Mouse (Mus musculus) C2C12 (cell line): Measurements from ENCODE around the gene Rhoa. TPM values are rescaled to one million over a fixed set of nuclear protein-coding genes. Genes with fewer than 3 reads are reported as not detected.

ENCODE experiments used
- H3K27me3 ChIP-seq: one replicate; pipeline ENCODE4 v1.6.1; 2011; ENCODE audit not compliant: control insufficient read depth, insufficient read depth, insufficient read length
- H3K36me3 ChIP-seq: one replicate; pipeline ENCODE4 v1.6.1; 2011; ENCODE audit not compliant: control insufficient read depth, insufficient read depth
- H3K4me3 ChIP-seq: one replicate; pipeline ENCODE4 v1.5.1; 2011; ENCODE audit warnings: mild to moderate bottlenecking, control low read depth; ENCODE audit not compliant: poor library complexity, insufficient read depth, severe bottlenecking
- H3K79me2 ChIP-seq: one replicate; pipeline ENCODE4 v1.6.1; 2011; ENCODE audit not compliant: control insufficient read depth, insufficient read depth
- H3K79me3 ChIP-seq: one replicate; pipeline ENCODE4 v1.6.1; 2011; ENCODE audit warnings: low read depth, control low read depth
- H3ac ChIP-seq: one replicate; pipeline ENCODE3; 2011; ENCODE audit warnings: low read depth; ENCODE audit not compliant: control insufficient read depth, insufficient read length
- CEBPB ChIP-seq: IDR thresholded peaks from one replicate; pipeline ENCODE4 v1.6.1; 2011; ENCODE audit warnings: low read depth, mild to moderate bottlenecking, control low read depth, moderate library complexity
- CTCF ChIP-seq: IDR thresholded peaks from one replicate; pipeline ENCODE4 v1.5.1; 2011; ENCODE audit not compliant: control insufficient read depth, insufficient read depth, insufficient read length
- FOSL1 ChIP-seq: IDR thresholded peaks from one replicate; pipeline ENCODE4 v1.8.0; 2011; ENCODE audit warnings: mild to moderate bottlenecking, low read length; ENCODE audit not compliant: poor library complexity, insufficient read depth, severe bottlenecking
- MAX ChIP-seq: IDR thresholded peaks from one replicate; pipeline ENCODE4 v1.6.1; 2011; ENCODE audit warnings: mild to moderate bottlenecking, control low read depth
- MYOD1 ChIP-seq: IDR thresholded peaks from one replicate; pipeline ENCODE4 v1.6.1; 2011; ENCODE audit warnings: low read depth; ENCODE audit not compliant: control insufficient read depth, insufficient read length
- MYOG ChIP-seq: IDR thresholded peaks from one replicate; pipeline ENCODE4 v1.6.1; 2011; ENCODE audit not compliant: control insufficient read depth, insufficient read length; ENCODE audit errors: extremely low read depth
- USF1 ChIP-seq: IDR thresholded peaks from one replicate; pipeline ENCODE4 v1.6.1; 2011; ENCODE audit warnings: low read depth, mild to moderate bottlenecking, control low read depth, moderate library complexity
- polyA plus RNA-seq: library from polyadenylated mRNA; unstranded; fragments of >200 nt; fragmentation: generic; extraction: Trizol; gene quantifications from one replicate; pipeline ENCODE4 v1.2.1, GENCODE M21; 2012; ENCODE audit warnings: missing spikeins

Rhoa gene
- polyA plus RNA-seq, 1 experiment = 300 TPM

- Histone ChIP-seq H3K27me3 (no peaks in the 10 kb centered on the region), H3K79me2 (peaks cover 4% of the 10 kb centered on the region), H3K4me3 (peak overlapping the region; percentile 39), H3K79me3 (no peaks in the 10 kb centered on the region), H3ac (no peak overlapping the region), H3K36me3 (no peaks in the 10 kb centered on the region)
- no peak for TF ChIP-seq MYOD1
- TF ChIP-seq USF1 = no peak
- TF ChIP-seq MYOG = no peak
- no peak for TF ChIP-seq MAX
- TF ChIP-seq CTCF = no peak
- no peak for TF ChIP-seq FOSL1
These were observed 15.2 kb upstream of the Rhoa start for GRCm38 (mm10) chr9:108290773-108291172.

GRCm38 (mm10) chr9:108296453-108297355, 9.2 kb upstream of the Rhoa start, which contains the start of gene Amt:
Amt (plus strand) TSS chr9:108296853.
- TF ChIP-seq CEBPB (no peak), CTCF (no peak), MYOD1 (no peak), MAX (no peak), FOSL1 (no peak)
- H3K4me3 ChIP-seq = no peak within 1 kb of the TSS
- H3K79me3 ChIP-seq = no peaks in the 10 kb centered on the region
- H3K27me3 ChIP-seq = no peaks in the 10 kb centered on the region
- H3K79me2 ChIP-seq = no peaks in the 10 kb centered on the region
- H3ac ChIP-seq = no peak within 1 kb of the TSS
- H3K36me3 ChIP-seq = no peaks in the 10 kb centered on the region

GRCm38 (mm10) chr9:108301853-108302252, 4.1 kb upstream of the Rhoa start:
- peaks cover 9% of the 10 kb centered on the region for H3K79me3 ChIP-seq
- no peak overlapping the region for H3ac ChIP-seq
- TF ChIP-seq FOSL1 (no peak), MAX (no peak), MYOG (no peak), USF1 (no peak), MYOD1 (no peak), CEBPB (no peak), CTCF (no peak)
- no peaks in the 10 kb centered on the region for H3K27me3 ChIP-seq
- H3K4me3 ChIP-seq = no peak overlapping the region
- peaks cover 16% of the 10 kb centered on the region for H3K36me3 ChIP-seq
- H3K79me2 ChIP-seq = peaks cover 31% of the 10 kb centered on the region

- no peak for TF ChIP-seq MAX
- no peak for TF ChIP-seq MYOG
- no peak for TF ChIP-seq CTCF
- TF ChIP-seq FOSL1 = no peak
- no peak for TF ChIP-seq MYOD1
- no peak for TF ChIP-seq USF1
- TF ChIP-seq CEBPB = no peak
- Histone ChIP-seq H3K27me3 (no peaks in the 10 kb centered on the region), H3K36me3 (peaks cover 22% of the 10 kb centered on the region), H3K79me2 (peaks cover 60% of the 10 kb centered on the region), H3K79me3 (peaks cover 38% of the 10 kb centered on the region), H3K4me3 (peak overlapping the region; percentile 83), H3ac (no peak overlapping the region)
These were observed 1.2 kb upstream of the Rhoa start for GRCm38 (mm10) chr9:108304716-108305115.

GRCm38 (mm10) chr9:108305170-108305569, 759 bp upstream of the Rhoa start:
- Histone ChIP-seq H3K4me3 (peak overlapping the region; percentile 83), H3K79me3 (peaks cover 42% of the 10 kb centered on the region), H3ac (peak overlapping the region; percentile 94), H3K27me3 (no peaks in the 10 kb centered on the region), H3K79me2 (peaks cover 64% of the 10 kb centered on the region), H3K36me3 (peaks cover 22% of the 10 kb centered on the region)
- TF ChIP-seq MYOG (no peak), MAX (no peak), CTCF (no peak), USF1 (no peak), MYOD1 (no peak), FOSL1 (no peak), CEBPB (no peak)
